Mouse (Mus musculus): ENCODE measurements at regions not wholly inside any gene's neighbourhood (a gene's known extent, or its start where the extent isn't known, plus 50 kb on each side); places are given as distances from the start of the nearest gene placed in this dataset.
"Not testable (repeated sequence)": the region's sequence is repeated elsewhere in the genome, so short reads cannot be mapped to it uniquely, and the experiment has no call there.

GRCm38 (mm10) chr17:13492239-13492638, 137.9 kb downstream of the Tcp10c start:
- DNase-seq (ENCODE audit: low spot score), result not testable (repeated sequence)

DNA sequence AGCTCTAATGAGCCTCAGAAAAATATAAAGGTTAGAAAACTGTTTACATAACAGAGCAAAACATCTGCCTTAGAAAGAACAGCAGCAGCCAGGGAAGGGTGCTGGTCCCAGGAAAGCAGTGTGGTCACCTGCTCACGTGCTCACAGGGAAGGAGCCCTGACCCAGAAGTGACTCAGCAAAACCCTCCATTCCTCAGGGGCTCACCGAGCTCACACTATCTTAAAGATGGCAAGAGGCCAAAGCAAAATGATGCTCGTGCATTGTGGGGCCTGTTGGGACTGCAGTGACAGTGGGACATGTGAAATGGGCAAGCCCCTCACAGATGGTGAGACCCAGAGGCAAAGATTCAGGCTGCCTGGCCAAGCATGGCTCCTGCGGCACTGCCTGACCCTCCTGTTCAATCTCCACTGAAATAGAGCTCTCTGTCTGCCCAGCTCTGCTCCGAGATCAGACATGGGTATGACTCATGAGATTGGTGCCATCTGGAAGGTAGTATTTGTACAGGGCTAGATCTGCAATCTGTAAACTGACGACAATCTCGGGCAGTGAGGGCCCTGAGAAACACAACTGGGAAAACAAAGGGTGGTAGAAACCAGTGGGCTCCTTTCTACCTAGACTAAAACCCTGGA, 138.4 kb downstream of the Tcp10c start:
- not testable (repeated sequence) for DNase-seq (ENCODE audit: low spot score)

DNA sequence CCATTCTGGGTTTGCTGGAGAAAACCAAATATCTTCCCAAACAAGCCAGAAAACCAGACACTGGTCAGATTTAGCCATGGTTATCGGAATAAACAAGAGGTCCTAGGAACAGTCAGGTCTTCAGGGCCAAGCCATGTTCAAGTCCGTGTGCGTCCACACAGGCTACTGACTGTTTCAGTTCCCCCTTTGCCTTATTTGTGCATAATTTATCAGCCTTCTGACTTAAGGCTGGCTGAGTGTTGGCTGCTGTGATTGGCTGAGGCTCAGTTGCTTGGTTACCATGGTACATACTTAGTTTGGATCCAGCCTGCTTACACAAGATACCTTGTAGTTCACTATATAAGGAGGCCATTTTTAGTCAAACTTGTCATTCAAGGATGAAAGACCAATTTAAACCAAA, 139.5 kb downstream of the Tcp10c start:
- not testable (repeated sequence) for DNase-seq (ENCODE audit: low spot score)

DNA sequence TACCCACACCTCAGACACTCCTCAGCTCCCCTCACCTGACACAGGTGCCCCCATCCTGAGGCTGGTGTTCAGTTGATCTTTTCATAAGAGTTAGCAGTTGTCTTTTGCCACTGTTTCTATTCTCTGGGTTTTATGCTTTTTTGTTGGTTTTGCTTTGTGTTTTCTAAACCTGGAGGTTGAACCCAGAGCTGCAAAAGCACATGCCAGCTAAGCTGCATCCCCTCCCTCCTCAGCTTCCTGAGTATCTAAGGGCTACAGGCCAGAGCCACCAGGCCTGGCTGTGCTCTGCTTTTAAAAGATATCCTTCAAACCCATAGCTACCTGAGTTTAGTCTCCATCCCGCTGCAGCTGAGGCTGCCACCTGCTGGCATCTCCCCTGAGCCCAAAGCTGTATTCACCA, 140.1 kb downstream of the Tcp10c start:
- not testable (repeated sequence) for DNase-seq (ENCODE audit: low spot score)

DNA sequence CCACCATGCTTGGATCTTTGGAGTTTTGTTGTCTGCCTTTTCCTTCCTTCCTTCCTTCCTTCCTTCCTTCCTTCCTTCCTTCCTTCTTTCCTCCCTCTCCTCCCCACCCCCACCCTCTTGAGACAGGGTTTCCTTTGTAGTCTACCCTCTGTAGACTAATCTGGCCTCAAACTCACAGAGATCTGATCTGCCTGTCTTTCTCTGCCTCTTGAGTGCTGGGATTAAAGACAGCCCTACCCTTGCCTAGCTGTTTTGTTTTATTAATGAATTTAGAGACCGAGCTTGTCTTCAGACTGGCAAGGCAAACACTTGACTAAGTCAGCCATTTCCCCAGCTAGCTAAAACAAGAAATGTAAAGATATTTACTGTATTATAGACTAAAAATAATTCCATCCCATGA, 150.0 kb downstream of the Tcp10c start:
- not testable (repeated sequence) for DNase-seq (ENCODE audit: low spot score)

DNA sequence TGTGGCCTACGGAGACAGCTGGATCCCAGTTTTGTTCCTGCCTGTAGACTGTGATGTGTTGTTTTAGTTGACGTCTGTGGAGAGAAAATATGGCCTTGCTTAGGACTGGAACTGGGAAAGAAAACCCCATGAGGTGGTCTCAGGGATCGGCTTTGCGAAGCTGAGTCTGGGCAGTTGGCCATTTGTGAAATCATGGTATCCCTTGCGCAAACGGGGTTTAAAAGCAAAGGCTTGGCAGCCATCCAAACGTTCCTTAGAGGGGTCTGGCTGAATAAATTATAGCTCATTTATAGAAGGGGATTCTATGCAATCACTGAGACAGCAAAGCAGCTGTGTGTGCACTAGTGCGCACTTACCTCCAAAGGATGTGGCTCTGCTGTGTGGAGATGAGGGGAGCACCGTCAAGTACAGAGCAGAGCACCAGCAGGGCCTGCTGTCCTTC, 150.5 kb downstream of the Tcp10c start:
- DNase-seq (ENCODE audit: low spot score), result not testable (repeated sequence)

DNA sequence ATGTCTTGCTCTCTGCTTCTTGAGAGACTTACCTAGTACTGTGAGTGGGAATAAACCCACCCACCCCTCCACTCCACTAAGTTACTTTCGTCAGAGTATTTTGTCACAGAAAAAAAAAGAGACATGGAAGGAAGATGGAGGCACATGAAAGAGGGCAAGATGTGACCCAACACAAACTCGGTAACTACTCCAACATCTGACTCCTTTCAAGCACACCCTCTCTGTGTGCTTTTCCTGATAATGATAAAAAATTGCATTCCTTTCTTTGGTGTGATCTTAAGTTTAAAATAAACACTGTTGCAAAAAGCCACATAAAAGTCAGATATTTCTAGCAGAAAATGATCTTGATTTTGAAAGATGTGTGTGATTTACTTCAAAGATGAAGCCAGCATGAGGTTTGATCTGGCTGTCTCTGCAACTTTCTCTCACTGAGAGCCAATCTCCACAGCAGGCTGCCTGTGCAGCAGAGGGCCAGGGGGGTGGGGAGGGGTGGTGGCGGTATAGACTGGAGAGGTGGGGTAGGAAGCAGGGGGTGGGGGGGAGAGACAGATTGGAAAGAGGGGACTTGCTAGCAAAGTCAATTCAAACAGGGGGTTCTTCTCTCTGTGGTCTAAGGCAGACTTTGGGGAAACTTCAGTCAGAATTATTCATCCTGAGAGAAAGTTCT, 153.2 kb downstream of the Tcp10c start:
- not testable (repeated sequence) for DNase-seq (ENCODE audit: low spot score)

DNA sequence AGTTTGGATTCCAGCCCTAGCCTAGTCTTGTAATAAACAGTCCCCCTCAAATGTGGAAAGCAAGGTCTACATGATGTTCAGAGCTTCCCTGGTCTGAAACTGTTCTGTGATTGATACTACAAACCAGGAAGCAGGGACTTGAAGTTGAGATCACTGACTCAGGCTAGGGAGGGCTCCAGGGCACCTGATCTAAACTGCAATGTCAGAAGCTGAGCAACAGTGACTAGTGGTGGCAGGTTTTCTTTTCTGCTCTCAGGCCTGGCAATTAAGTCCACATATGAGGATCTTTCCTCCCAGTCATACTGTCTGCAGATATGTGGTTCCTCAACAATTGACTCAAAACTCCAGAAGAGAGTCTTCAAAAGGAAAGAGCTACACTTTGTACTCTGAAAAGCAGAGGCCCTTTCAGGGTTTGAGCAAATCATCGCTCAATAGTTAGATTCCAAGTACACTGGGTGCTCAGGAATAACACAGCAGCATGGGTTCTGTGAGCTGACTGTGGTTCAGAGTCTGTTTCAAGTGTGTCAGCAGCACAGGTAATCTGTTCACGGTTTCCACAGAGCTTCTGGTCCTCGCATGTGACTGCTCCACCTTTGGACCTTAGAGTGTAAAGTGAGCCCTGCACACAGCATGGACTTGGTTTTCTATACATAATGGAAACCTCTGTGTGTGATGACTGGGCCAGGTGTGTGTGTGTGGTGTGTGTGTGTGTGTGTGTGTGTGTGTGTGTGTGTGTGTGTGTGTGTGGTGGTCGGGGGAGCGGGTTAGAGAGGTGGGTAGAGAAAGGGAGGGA, 165.2 kb downstream of the Tcp10c start:
- DNase-seq (ENCODE audit: low spot score), result not testable (repeated sequence)

- not testable (repeated sequence) for DNase-seq (ENCODE audit: low spot score)
Observed at GRCm38 (mm10) chr17:13532579-13532978, 178.2 kb downstream of the Tcp10c start.

DNA sequence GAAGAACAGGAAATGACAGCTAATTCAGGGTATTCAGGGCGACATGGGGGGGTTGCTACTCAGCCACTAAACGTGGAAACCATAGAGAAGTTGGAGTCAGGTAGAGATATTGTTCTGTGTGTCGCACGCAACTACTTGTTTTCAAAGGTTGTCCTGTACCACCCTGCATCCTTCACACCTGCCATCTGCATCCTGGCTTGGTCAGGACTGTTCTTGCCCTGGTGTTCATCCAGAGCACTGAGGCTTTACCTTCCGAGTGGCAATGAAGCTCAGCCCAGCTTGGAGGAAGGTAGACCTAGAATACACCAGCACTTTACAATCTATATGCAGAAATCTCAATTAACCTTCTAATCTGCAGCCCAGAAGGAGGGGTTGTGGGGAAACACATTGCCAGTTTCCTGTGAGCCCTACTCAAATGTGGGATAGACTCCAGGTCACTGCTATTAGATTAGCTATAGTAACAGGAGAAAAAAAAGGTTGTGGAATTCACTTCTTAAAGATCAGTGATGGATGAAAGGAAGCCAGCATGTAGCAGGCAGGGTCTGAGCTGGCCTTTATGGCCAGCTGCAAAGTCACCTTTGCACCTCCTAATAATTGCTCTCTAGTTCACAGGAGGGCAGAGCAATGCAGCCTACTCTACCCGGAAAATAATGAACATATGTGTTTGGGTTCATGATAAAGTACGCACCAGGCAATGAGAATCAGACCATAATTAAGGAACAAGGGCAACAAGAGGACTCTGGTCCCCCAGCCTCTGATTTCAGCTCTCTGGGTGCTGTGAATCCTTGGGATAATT, 186.3 kb downstream of the Tcp10c start:
- no peak for DNase-seq (ENCODE audit: low spot score)

- no peak for DNase-seq (ENCODE audit: low spot score)
Observed at GRCm38 (mm10) chr17:13541249-13541648, 186.9 kb downstream of the Tcp10c start.

DNA sequence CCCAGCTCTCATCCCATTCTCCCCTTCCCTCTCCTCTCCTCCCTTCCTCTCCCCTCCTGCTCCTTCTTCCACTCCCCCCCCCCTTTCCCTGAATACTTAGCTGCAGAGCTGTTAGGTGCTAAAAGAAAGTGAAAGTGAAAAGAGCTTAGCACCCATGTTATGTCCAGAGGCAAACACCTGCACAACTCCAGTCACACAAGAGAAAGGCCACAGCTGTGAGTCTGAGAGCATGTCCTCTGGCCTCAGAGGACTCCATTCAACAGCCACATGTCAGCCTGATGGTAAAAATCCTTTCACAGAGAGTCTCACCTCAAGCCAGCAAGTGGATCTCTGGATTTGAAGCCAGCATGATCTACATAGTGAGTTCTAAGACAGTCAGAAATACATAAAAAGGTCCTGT, 187.9 kb downstream of the Tcp10c start:
- no peak for DNase-seq (ENCODE audit: low spot score)

DNA sequence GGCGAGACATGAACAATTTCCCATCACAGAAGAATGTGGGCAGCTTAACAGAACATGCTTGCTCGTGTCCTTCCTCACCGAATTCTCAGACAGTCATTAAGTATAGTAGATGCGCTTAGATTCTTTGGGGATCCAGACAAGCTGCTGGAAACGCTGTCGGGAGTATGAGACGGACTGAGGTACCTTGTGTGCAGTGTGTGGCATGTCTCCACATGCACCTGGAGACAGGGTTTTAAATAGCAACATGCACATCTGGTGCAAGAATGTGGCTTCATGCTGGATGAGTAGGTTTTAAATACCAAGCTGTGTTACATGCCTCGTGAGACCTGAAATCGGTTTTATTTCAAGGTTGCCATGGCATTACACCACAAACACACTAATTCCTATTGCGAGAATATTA, 188.5 kb downstream of the Tcp10c start:
- DNase-seq (ENCODE audit: low spot score), result no peak

DNA sequence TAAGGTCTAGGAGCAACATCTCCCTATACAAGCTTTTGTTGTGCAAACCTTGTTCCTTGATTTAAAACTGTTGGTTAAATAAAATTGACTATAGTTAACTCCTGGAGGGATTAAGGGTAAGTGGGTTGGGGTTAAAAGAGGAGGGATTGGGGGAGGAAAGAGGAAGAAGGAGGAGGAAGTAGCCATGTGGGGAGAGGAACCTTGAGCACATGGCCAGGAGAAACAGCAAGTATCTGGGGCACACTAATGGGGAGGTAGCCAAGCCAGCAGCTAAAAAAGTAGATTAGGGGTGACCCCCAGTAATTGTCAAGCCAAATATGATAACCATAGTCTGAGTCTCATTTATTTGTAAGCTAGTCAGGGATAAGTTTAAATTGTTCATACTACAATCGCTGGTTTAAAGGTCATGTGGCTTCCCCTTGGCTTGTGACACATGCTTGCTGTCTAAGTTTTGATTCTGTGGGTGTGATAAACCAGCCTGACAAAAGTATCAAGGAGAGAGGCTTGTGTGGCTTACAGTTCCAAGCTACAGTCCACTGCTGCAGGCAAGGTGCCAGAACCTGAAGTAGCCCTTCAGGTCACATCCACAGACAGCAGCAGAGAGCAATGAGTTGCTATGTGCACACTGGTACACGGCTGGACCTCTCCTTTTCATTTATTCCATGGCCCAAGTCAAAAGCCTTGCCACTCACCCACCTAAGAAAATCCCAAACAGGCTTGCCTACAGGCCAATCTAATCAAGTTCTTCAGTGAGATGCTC, 189.8 kb downstream of the Tcp10c start:
- peak; percentile 28 for DNase-seq (ENCODE audit: low spot score)

DNA sequence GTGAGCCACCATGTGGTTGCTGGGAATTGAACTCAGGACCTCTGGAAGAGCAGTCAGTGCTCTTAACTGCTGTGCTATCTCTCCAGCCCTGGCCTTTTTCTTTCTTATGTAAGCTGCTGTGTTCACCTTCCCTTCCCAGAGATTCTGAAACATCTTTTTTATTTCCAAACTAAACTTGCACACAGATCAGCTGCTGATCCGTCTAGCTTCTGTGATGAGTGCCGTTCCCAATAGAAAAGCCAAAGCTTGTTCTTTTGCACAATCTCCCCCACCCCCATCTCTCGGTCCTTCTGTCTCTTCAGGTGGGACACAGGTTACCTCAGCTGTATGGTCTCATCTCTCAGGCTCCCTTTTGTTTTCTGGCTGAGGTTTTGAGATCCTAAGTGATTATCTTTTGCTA, 191.9 kb downstream of the Tcp10c start:
- no peak for DNase-seq (ENCODE audit: low spot score)

- no peak for DNase-seq (ENCODE audit: low spot score)
Observed at GRCm38 (mm10) chr17:13546669-13547085, 192.3 kb downstream of the Tcp10c start.

GRCm38 (mm10) chr17:13547657-13548360, 193.4 kb downstream of the Tcp10c start:
- DNase-seq (ENCODE audit: low spot score), result no peak

GRCm38 (mm10) chr17:13549975-13550895, 195.9 kb downstream of the Tcp10c start:
- DNase-seq (ENCODE audit: low spot score), result no peak

DNA sequence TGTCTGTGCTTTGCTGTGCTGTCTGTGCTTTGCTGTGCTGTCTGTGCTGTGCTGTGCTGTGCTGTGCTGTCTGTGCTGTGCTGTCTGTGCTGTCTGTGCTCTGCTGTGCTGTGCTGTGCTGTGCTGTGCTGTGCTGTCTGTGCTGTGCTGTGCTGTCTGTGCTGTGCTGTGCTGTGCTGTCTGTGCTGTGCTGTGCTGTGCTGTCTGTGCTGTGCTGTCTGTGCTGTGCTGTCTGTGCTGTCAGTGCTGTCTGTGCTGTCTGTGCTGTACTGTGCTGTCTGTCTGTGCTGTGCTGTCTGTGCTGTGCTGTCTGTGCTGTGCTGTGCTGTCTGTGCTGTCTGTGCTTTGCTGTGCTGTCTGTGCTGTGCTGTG, 196.5 kb downstream of the Tcp10c start:
- not testable (repeated sequence) for DNase-seq (ENCODE audit: low spot score)
